Mouse (Mus musculus) hindbrain, embryonic 11.5 days (tissue): Measurements from ENCODE around the gene Ush1g. TPM values are rescaled to one million over a fixed set of nuclear protein-coding genes. Genes with fewer than 3 reads are reported as not detected.
A peak's percentile ranks its signal among the peaks of the same experiment; 100 is the strongest.

ENCODE experiments used
- ATAC-seq: fragments of 200-750 bp; cut with Nextera tagmentation; 2 replicates; pipeline ENCODE4 v1.8.0; 2017; ENCODE audit warnings: mild to moderate bottlenecking, moderate TSS enrichment, moderate library complexity; ENCODE audit not compliant: low FRiP score
- DNase-seq: peaks from one replicate; pipeline ENCODE4 v3.0.0-alpha.2; 2015; ENCODE audit warnings: low spot score
- H3K27ac ChIP-seq: fragments of 300-500 bp; sonication (generic); 2 replicates; pipeline ENCODE4 v1.5.1; 2014; ENCODE audit warnings: mild to moderate bottlenecking, low read depth, low read length
- H3K27me3 ChIP-seq: fragments of 300-500 bp; sonication (generic); 2 replicates; pipeline ENCODE4 v1.6.1; 2014; ENCODE audit warnings: mild to moderate bottlenecking, low read length, moderate library complexity, mixed read lengths; ENCODE audit not compliant: control insufficient read depth, insufficient read depth
- H3K36me3 ChIP-seq: fragments of 300-500 bp; sonication (generic); 2 replicates; pipeline ENCODE4 v1.6.1; 2014; ENCODE audit warnings: mild to moderate bottlenecking, low read length, moderate library complexity, mixed read lengths; ENCODE audit not compliant: control insufficient read depth, insufficient read depth
- H3K4me1 ChIP-seq: fragments of 300-500 bp; sonication (generic); replicated peaks from 2 replicates; pipeline ENCODE4 v1.6.1; 2014; ENCODE audit warnings: low read length, mixed read lengths; ENCODE audit not compliant: control insufficient read depth, insufficient read depth
- H3K4me2 ChIP-seq: fragments of 300-500 bp; sonication (generic); replicated peaks from 2 replicates; pipeline ENCODE4 v1.6.1; 2014; ENCODE audit warnings: mild to moderate bottlenecking, low read depth, low read length
- H3K4me3 ChIP-seq: fragments of 300-500 bp; sonication (generic); 2 replicates; pipeline ENCODE4 v1.5.1; 2014; ENCODE audit warnings: low read depth, low read length
- H3K9ac ChIP-seq: fragments of 300-500 bp; sonication (generic); 2 replicates; pipeline ENCODE4 v1.6.1; 2014; ENCODE audit warnings: low read depth, low read length
- H3K9me3 ChIP-seq: fragments of 300-500 bp; sonication (generic); 2 replicates; pipeline ENCODE4 v1.6.1; 2016; ENCODE audit warnings: low read length; ENCODE audit not compliant: control insufficient read depth
- WGBS: fragments of 180-500 bp; shearing (Covaris S2); extraction: QIAGEN DNeasy Blood & Tissue Kit; methylation state at CpG from one replicate; pipeline ENCODE4 v1.1.7; 2014; 5-methylcytosine and 5-hydroxymethylcytosine counted together
- polyA plus RNA-seq: library from polyadenylated mRNA; unstranded; fragments of >200 nt; fragmentation: Nextera tagmentation; extraction: Ambion mirVana; gene quantifications from 2 replicates; pipeline ENCODE4 v1.2.1, GENCODE M21; 2014

The Ush1g gene
- polyA plus RNA-seq, 1 experiment from 2014 or later = 0.05 TPM

DNA sequence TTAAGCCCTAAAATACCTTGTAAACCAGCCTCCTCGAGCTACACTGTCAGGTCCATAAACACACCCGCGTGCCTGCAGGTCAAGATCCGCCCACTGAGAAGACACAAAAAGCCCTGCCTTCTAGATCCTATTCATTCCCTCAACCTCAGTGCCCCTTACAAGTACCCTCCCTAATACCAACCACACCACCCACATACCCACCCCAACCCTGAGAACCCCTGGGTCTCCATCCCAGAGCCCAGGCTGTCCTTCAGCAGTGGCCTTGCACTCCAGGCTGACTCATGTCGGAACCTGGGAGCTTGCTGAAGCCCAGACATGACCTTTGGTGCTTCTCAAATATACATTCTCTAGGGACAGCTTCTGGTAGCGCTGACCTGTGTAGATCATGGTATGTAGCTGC is 47.1 kb downstream of the Ush1g start:
- H3K36me3 ChIP-seq = no peaks in the 10 kb centered on the region
- ATAC-seq (no peak), DNase-seq (no peak)
- peaks cover 10% of the 10 kb centered on the region for H3K4me1 ChIP-seq
- no peak overlapping the region for H3K9ac ChIP-seq
- H3K9me3 ChIP-seq = no peaks in the 10 kb centered on the region
- H3K27me3 ChIP-seq = no peaks in the 10 kb centered on the region
- no peak overlapping the region for H3K4me2 ChIP-seq
- WGBS = 93% methylated on average over 6 of the region's 6 CpGs
- no peak overlapping the region for H3K27ac ChIP-seq
- no peak overlapping the region for H3K4me3 ChIP-seq

DNA sequence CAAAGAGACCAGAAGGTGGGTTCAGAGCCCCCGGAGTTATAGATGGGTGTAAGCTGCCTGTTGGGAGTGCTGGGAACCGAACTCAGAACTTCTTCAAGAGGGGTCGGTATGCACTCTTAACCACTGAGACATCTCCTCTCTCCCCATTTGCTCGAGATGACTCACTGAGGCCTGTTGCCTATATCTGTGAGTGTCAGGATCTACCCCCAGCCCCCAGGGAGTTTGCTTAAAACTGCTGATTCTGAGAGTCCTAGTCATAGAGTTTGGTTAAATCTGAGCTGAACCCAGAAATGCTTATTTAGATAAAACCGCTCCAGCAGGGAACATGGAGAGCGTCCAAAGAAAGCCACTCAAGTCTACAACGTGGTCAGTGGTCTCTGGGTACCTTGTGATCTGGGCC is 47.7 kb downstream of the Ush1g start:
- Histone ChIP-seq H3K27ac (no peak overlapping the region), H3K4me1 (peaks cover 12% of the 10 kb centered on the region), H3K9me3 (no peaks in the 10 kb centered on the region), H3K4me2 (no peak overlapping the region), H3K27me3 (no peaks in the 10 kb centered on the region), H3K9ac (no peak overlapping the region), H3K36me3 (no peaks in the 10 kb centered on the region), H3K4me3 (no peak overlapping the region)
- 84% methylated on average over 7 of the region's 7 CpGs for WGBS
- no peak for ATAC-seq
- DNase-seq = no peak

GRCm38 (mm10) chr11:115273735-115274134 is 48.1 kb downstream of the Ush1g start:
- H3K4me2 ChIP-seq = no peak overlapping the region
- no peak overlapping the region for H3K27ac ChIP-seq
- peaks cover 12% of the 10 kb centered on the region for H3K4me1 ChIP-seq
- DNase-seq (no peak), ATAC-seq (no peak)
- H3K9me3 ChIP-seq = no peaks in the 10 kb centered on the region
- no peaks in the 10 kb centered on the region for H3K36me3 ChIP-seq
- no peak overlapping the region for H3K4me3 ChIP-seq
- H3K27me3 ChIP-seq = peaks cover 2% of the 10 kb centered on the region; the same call in 1 of the 2 replicates
- WGBS = 64% methylated on average over 7 of the region's 7 CpGs
- H3K9ac ChIP-seq = no peak overlapping the region

GRCm38 (mm10) chr11:115272894-115273498 is 48.8 kb downstream of the Ush1g start:
- Histone ChIP-seq H3K4me1 (peaks cover 12% of the 10 kb centered on the region), H3K9me3 (no peaks in the 10 kb centered on the region), H3K4me2 (no peak overlapping the region), H3K27me3 (peaks cover 8% of the 10 kb centered on the region), H3K36me3 (no peaks in the 10 kb centered on the region), H3K9ac (no peak overlapping the region), H3K27ac (no peak overlapping the region), H3K4me3 (no peak overlapping the region)
- 75% methylated on average over 10 of the region's 10 CpGs for WGBS
- DNase-seq (no peak), ATAC-seq (no peak)

DNA sequence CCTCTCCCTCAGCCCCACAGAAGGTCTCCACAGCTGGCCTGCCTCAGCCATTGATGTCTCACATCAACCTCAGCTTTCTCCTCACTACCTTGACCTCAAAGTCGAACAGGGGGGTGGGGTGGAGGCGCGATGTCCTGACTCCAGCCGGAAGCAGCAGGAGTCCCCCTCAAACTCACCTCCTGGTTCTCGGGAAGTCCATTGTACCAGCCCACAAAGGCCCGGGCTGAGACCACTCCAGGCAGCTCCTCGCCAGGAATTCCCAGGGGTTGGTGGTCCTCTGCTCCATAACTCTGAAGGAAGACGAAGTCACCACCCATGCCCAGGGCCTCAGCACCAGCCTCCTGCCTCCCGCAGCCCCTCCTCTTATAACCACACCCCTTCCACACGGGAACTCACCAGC is 50.4 kb downstream of the Ush1g start:
- H3K36me3 ChIP-seq = no peaks in the 10 kb centered on the region
- no peaks in the 10 kb centered on the region for H3K9me3 ChIP-seq
- no peak for ATAC-seq
- H3K9ac ChIP-seq = no peak overlapping the region
- H3K4me1 ChIP-seq = peaks cover 17% of the 10 kb centered on the region
- H3K27me3 ChIP-seq = peaks cover 24% of the 10 kb centered on the region
- no peak for DNase-seq
- H3K4me3 ChIP-seq = no peak overlapping the region
- 66% methylated on average over 10 of the region's 10 CpGs for WGBS
- H3K27ac ChIP-seq = no peak overlapping the region
- H3K4me2 ChIP-seq = no peak overlapping the region

- no peak overlapping the region for H3K9ac ChIP-seq
- no peak overlapping the region for H3K4me2 ChIP-seq
- DNase-seq (no peak), ATAC-seq (no peak)
- H3K36me3 ChIP-seq = no peaks in the 10 kb centered on the region
- H3K9me3 ChIP-seq = no peaks in the 10 kb centered on the region
- peaks cover 19% of the 10 kb centered on the region for H3K4me1 ChIP-seq
- no peak overlapping the region for H3K4me3 ChIP-seq
- H3K27me3 ChIP-seq = peaks cover 28% of the 10 kb centered on the region
- H3K27ac ChIP-seq = no peak overlapping the region
- 78% methylated on average over 9 of the region's 9 CpGs for WGBS
Observed at GRCm38 (mm10) chr11:115271052-115271451, 50.8 kb downstream of the Ush1g start.

DNA sequence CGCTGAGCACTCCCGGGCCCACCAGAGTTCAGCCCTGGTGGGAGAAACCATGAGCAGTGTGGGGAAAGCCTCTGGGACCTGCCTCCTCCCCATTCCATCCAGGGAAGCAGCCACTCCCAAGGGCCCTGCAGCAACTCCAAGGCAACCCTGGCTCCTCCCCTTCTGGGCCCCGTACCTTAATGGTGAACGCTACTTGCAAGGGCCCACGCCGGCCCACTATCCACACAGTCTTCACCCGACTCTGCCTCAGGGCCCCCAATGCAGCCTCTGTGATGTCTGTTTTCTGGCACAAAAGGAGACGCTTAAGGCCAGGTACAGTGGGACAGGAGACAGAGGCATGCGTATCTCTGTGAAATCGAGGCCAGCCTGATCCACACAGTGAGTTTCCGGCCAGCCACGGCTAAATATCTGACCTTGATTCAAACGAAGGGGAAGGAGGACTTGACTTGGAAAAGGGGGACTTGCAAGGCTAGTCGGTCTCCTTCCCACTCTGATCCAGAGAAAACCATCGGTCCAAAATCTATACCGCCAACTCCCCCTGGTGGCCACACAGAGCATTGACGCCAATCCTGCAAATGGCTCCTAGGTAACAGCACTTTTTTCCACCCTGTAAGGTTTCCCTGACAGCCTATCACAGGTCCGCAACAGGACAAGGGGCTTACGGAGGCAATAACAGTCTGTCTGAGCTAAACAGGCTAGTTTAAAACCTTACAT is 51.5 kb downstream of the Ush1g start:
- peak; percentile 89 for DNase-seq
- WGBS = 34% methylated on average over 19 of the region's 19 CpGs
- Histone ChIP-seq H3K4me1 (peaks cover 15% of the 10 kb centered on the region), H3K36me3 (no peaks in the 10 kb centered on the region), H3K9ac (no peak overlapping the region), H3K27ac (no peak overlapping the region), H3K4me2 (no peak overlapping the region), H3K9me3 (no peaks in the 10 kb centered on the region), H3K27me3 (peaks cover 35% of the 10 kb centered on the region), H3K4me3 (no peak overlapping the region)
- peak; percentile 18; the same call in 1 of the 2 replicates for ATAC-seq

GRCm38 (mm10) chr11:115269330-115270066 is 52.3 kb downstream of the Ush1g start:
- 91% methylated on average over 27 of the region's 27 CpGs for WGBS
- peaks cover 18% of the 10 kb centered on the region for H3K4me1 ChIP-seq
- ATAC-seq (no peak), DNase-seq (no peak)
- no peak overlapping the region for H3K9ac ChIP-seq
- no peak overlapping the region for H3K4me3 ChIP-seq
- no peak overlapping the region for H3K27ac ChIP-seq
- no peaks in the 10 kb centered on the region for H3K9me3 ChIP-seq
- H3K27me3 ChIP-seq = peaks cover 43% of the 10 kb centered on the region
- no peak overlapping the region for H3K4me2 ChIP-seq
- H3K36me3 ChIP-seq = no peaks in the 10 kb centered on the region
